Mouse (Mus musculus): ENCODE results near the gene Ttc7b. TPM values are rescaled to one million over a fixed set of nuclear protein-coding genes. Genes with fewer than 3 reads are reported as not detected.

Gene Ttc7b
- polyA plus RNA-seq, 2 experiments, result 1.3 to 3.5 TPM

DNA sequence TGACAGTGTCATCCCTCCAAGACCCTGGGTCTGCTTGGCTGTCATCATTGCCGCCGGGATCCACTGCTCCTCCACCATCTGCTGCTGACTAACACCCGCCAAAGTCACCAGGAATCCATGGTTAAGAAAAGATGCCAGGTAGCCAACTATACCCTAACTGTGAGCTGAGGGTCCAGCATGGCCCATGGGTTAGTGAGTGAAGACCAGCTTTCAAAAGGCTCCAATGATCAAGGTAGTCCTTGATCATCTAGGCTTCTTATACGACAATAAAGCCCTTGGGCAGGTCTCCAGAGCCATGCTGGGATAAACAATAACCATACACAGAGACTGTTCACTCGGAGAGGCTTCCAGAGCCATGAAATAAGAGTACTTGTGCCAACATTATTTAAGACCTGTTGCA is 22.6 kb downstream of the Ttc7b start:
- no peaks in the 10 kb centered on the region for H3K36me3 ChIP-seq (replicated peaks; ENCODE audit: control insufficient read depth, insufficient read depth, low read depth)
- WGBS (ENCODE audit: insufficient replicate concordance), result 73% methylated on average over 5 of the region's 5 CpGs

DNA sequence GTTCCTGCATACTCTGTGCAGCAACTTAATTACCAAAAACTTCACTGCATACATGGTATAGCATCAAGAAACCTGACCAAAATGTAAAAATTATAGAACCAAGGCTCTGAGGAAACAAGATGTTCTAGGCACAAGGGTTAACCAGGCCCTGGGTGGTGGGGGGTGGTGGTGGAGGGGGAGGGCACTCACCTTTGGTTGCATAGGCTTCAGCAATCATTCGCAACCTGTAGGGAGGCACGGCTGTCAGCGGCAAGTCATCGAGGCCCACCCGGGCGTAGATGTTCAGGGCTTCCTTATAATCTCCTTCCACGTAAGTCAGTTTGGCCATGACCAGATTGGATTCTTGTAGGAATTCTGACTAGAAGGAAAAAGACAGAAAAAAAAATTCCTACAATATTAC is 25.5 kb downstream of the Ttc7b start:
- DNase-seq (ENCODE audit: low read depth in 3 of 3, low spot score in 3 of 3) (no peak), ATAC-seq (ENCODE audit: insufficient read depth) (no peak)
- no peak overlapping the region for H3K4me2 ChIP-seq (ENCODE audit: low read depth)
- 79% methylated on average over 7 of the region's 7 CpGs for WGBS (ENCODE audit: insufficient replicate concordance)
- no peak for TF ChIP-seq EP300 (IDR thresholded peaks at IDR 0.05; ENCODE audit: low read depth)
- no peak for TF ChIP-seq CTCF (IDR thresholded peaks at IDR 0.05; ENCODE audit: low read depth)
- H3K27me3 ChIP-seq (ENCODE audit: control insufficient read depth, insufficient read depth, low read length), result no peaks in the 10 kb centered on the region
- no peak overlapping the region for H3K4me3 ChIP-seq (ENCODE audit: insufficient read depth in 1 of 2, low read depth in 2 of 2, low read length in 2 of 2)
- no peaks in the 10 kb centered on the region for H3K9me3 ChIP-seq (ENCODE audit: control insufficient read depth, low read length)
- no peak overlapping the region for H3K9ac ChIP-seq (replicated peaks)
- no peaks in the 10 kb centered on the region for H3K4me1 ChIP-seq (replicated peaks; ENCODE audit: control insufficient read depth in 2 of 2, insufficient read depth in 2 of 2, low read length in 1 of 2)
- no peaks in the 10 kb centered on the region for H3K36me3 ChIP-seq (replicated peaks; ENCODE audit: control insufficient read depth, insufficient read depth, low read depth)
- no peak overlapping the region for H3K27ac ChIP-seq

More for the DNA sequence above, 22.6 kb downstream of the Ttc7b start:
- DNase-seq (ENCODE audit: low read depth in 3 of 3, low spot score in 3 of 3) (no peak), ATAC-seq (ENCODE audit: insufficient read depth) (no peak)
- Histone ChIP-seq H3K4me2 (ENCODE audit: low read depth) (no peak overlapping the region), H3K4me1 (replicated peaks; ENCODE audit: control insufficient read depth in 2 of 2, insufficient read depth in 2 of 2, low read length in 1 of 2) (no peaks in the 10 kb centered on the region; a peak in 1 of 4 replicates), H3K9ac (replicated peaks) (no peak overlapping the region), H3K27ac (no peak overlapping the region), H3K4me3 (ENCODE audit: insufficient read depth in 1 of 2, low read depth in 2 of 2, low read length in 2 of 2) (no peak overlapping the region), H3K9me3 (ENCODE audit: control insufficient read depth, low read length) (no peaks in the 10 kb centered on the region), H3K27me3 (ENCODE audit: control insufficient read depth, insufficient read depth, low read length) (no peaks in the 10 kb centered on the region)
- no peak for TF ChIP-seq CTCF (IDR thresholded peaks at IDR 0.05; ENCODE audit: low read depth)
- TF ChIP-seq EP300 (IDR thresholded peaks at IDR 0.05; ENCODE audit: low read depth), result no peak

DNA sequence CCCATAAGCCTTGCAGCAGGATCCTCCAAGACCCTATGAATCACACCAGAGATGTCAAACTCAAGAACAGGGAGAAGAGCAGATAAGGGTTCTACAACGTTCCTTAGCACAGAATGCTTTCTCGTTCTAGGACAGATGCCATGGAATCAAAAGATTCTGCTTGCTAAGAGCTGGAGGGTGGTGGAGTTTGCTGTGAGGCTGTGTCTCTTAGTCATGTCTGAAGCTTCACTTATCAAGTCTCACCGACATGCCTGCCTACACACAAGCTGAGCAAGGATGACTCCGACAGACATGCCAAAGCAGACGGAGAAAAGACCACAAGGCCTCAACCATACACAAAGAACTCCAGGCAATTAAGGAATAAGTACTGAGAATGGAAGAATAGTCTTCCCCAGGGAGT is 27.4 kb downstream of the Ttc7b start:
- Histone ChIP-seq H3K27ac (no peak overlapping the region), H3K27me3 (ENCODE audit: control insufficient read depth, insufficient read depth, low read length) (no peaks in the 10 kb centered on the region), H3K4me3 (ENCODE audit: insufficient read depth in 1 of 2, low read depth in 2 of 2, low read length in 2 of 2) (no peak overlapping the region), H3K9me3 (ENCODE audit: control insufficient read depth, low read length) (no peaks in the 10 kb centered on the region), H3K4me1 (replicated peaks; ENCODE audit: control insufficient read depth in 2 of 2, insufficient read depth in 2 of 2, low read length in 1 of 2) (no peaks in the 10 kb centered on the region), H3K36me3 (replicated peaks; ENCODE audit: control insufficient read depth, insufficient read depth, low read depth) (no peaks in the 10 kb centered on the region), H3K9ac (replicated peaks) (no peak overlapping the region), H3K4me2 (ENCODE audit: low read depth) (no peak overlapping the region)
- DNase-seq (ENCODE audit: low read depth in 3 of 3, low spot score in 3 of 3) (no peak), ATAC-seq (ENCODE audit: insufficient read depth) (no peak)
- 69% methylated on average over 5 of the region's 5 CpGs for WGBS (ENCODE audit: insufficient replicate concordance)
- TF ChIP-seq EP300 (IDR thresholded peaks at IDR 0.05; ENCODE audit: low read depth) (no peak), CTCF (IDR thresholded peaks at IDR 0.05; ENCODE audit: low read depth) (no peak)

DNA sequence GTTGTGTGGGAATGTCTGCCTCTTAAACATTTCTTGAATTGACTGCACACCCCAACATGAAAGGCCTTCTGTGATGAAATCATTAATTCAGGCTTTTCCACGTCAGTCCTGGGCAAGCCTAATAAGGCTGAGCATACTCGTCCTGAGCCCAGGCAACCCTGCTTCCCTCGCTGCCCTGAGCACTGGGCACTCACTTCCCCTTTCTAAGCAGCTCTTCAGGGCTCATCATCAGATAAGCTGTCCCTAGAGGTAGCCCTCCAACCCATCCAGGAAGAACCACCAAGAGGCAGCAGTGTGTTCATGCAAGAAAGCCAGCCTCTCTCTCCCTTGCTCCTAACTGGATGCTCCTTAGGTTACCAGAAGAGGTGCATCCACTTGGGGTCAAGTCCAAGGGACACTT is 27.9 kb downstream of the Ttc7b start:
- ATAC-seq (ENCODE audit: insufficient read depth) (no peak), DNase-seq (ENCODE audit: low read depth in 3 of 3, low spot score in 3 of 3) (no peak)
- TF ChIP-seq EP300 (IDR thresholded peaks at IDR 0.05; ENCODE audit: low read depth) (no peak), CTCF (IDR thresholded peaks at IDR 0.05; ENCODE audit: low read depth) (no peak)
- Histone ChIP-seq H3K4me1 (replicated peaks; ENCODE audit: control insufficient read depth in 2 of 2, insufficient read depth in 2 of 2, low read length in 1 of 2) (no peaks in the 10 kb centered on the region), H3K4me2 (ENCODE audit: low read depth) (no peak overlapping the region), H3K27ac (no peak overlapping the region), H3K9me3 (ENCODE audit: control insufficient read depth, low read length) (no peaks in the 10 kb centered on the region), H3K9ac (replicated peaks) (no peak overlapping the region), H3K27me3 (ENCODE audit: control insufficient read depth, insufficient read depth, low read length) (no peaks in the 10 kb centered on the region), H3K4me3 (ENCODE audit: insufficient read depth in 1 of 2, low read depth in 2 of 2, low read length in 2 of 2) (no peak overlapping the region), H3K36me3 (replicated peaks; ENCODE audit: control insufficient read depth, insufficient read depth, low read depth) (no peaks in the 10 kb centered on the region)
- 41% methylated on average over 3 of the region's 3 CpGs for WGBS (ENCODE audit: insufficient replicate concordance)

DNA sequence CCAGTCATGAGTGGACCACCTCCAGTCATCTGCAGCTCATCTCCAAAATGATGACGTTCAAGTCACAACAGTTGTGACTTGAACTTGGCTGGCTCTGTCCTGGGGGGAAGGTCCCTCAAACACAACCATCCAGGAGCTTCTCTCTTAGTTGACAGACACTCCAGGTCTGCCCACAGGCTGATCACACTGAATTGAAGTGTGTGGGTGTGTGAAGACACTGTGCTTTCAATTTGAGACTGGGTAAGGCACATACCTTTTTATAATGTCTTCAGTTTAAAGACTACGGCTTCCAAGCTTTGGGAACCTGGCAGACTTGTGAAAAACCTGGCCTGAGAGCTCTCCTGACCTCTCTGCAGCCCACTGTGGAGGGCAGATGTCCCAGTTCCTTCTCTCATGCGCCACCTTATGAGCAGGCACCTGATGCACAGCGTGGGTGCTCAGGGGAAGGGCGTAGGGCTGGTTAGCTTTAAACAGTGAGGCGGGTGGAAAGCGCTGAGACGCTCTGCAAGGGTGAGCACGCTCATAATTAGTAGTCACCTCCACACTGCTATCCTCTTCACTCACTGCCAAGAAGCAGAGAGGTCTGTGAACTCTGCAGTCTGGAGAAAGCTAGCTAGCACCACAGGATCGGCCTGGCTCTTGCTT is 28.5 kb downstream of the Ttc7b start:
- 76% methylated on average over 10 of the region's 10 CpGs for WGBS (ENCODE audit: insufficient replicate concordance)
- Histone ChIP-seq H3K27me3 (ENCODE audit: control insufficient read depth, insufficient read depth, low read length) (no peaks in the 10 kb centered on the region), H3K4me3 (ENCODE audit: insufficient read depth in 1 of 2, low read depth in 2 of 2, low read length in 2 of 2) (no peak overlapping the region), H3K4me1 (replicated peaks; ENCODE audit: control insufficient read depth in 2 of 2, insufficient read depth in 2 of 2, low read length in 1 of 2) (no peaks in the 10 kb centered on the region), H3K9me3 (ENCODE audit: control insufficient read depth, low read length) (no peaks in the 10 kb centered on the region), H3K9ac (replicated peaks) (no peak overlapping the region), H3K27ac (no peak overlapping the region), H3K4me2 (ENCODE audit: low read depth) (no peak overlapping the region), H3K36me3 (replicated peaks; ENCODE audit: control insufficient read depth, insufficient read depth, low read depth) (no peaks in the 10 kb centered on the region)
- DNase-seq (ENCODE audit: low read depth in 3 of 3, low spot score in 3 of 3), result no peak
- no peak for TF ChIP-seq EP300 (IDR thresholded peaks at IDR 0.05; ENCODE audit: low read depth)
- TF ChIP-seq CTCF (IDR thresholded peaks at IDR 0.05; ENCODE audit: low read depth), result no peak
- no peak for ATAC-seq (ENCODE audit: insufficient read depth)

Data from liver, embryonic 14.5 days (tissue).